Mouse (Mus musculus): ENCODE results near the gene Taf13. TPM values are rescaled to one million over a fixed set of nuclear protein-coding genes. Genes with fewer than 3 reads are reported as not detected.

The Taf13 gene
- total RNA-seq, 1 experiment = 17.3 TPM

DNA sequence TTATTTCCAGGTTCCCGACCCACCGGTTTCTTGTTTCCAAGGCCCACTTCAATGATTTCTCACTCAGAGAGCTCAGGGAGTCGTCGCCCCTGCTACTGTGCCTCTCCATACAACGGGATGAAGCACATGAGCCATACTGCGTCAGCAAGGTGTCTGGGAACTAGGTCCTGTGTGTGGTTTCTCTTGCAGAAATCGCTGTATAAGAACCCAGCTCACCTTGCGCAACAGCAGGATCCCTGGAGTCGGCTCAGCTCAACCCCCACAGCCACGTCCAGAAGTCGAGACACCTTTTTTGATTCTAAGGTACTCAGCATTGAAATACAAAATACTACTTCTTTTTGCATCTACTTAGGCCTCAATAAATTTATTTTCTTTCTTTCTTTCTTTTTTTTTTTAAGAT is 29.2 kb upstream of the Taf13 start:
- Histone ChIP-seq H3K9ac (ENCODE audit: insufficient read depth, low read depth, low read length, poor library complexity, severe bottlenecking) (no peak overlapping the region), H3K4me1 (ENCODE audit: control insufficient read depth in 2 of 2, insufficient read depth in 2 of 2, low read length in 2 of 2, poor library complexity in 1 of 2) (no peaks in the 10 kb centered on the region), H3K4me3 (ENCODE audit: insufficient read depth in 1 of 2, low read depth in 1 of 2, low read length in 2 of 2, poor library complexity in 1 of 2, severe bottlenecking in 1 of 2) (no peak overlapping the region), H3K27ac (ENCODE audit: insufficient read depth, low read depth, low read length, poor library complexity, severe bottlenecking) (no peak overlapping the region), H3K9me3 (ENCODE audit: control insufficient read depth, insufficient read depth, low read depth, low read length) (no peaks in the 10 kb centered on the region), H3K36me3 (ENCODE audit: control insufficient read depth, insufficient read depth, low read length, poor library complexity, severe bottlenecking) (no peaks in the 10 kb centered on the region)
- TF ChIP-seq CHD2 (IDR thresholded peaks at IDR 0.05; ENCODE audit: low read depth, low read length) (no peak), HCFC1 (IDR thresholded peaks at IDR 0.05; ENCODE audit: borderline replicate concordance, insufficient read depth, low read length) (no peak), ZC3H11A (IDR thresholded peaks at IDR 0.05; ENCODE audit: borderline replicate concordance, low read depth, low read length) (no peak), MAFK (IDR thresholded peaks at IDR 0.05; ENCODE audit: insufficient read depth, low read depth, low read length) (no peak), ZNF384 (IDR thresholded peaks at IDR 0.05; ENCODE audit: low read depth, low read length) (no peak)
- in situ Hi-C loops (cut with MboI; ENCODE audit: low sequenced_read_pairs in 2 of 2, unreplicated experiment in 2 of 2) = no loop called here
- DNase-seq (ENCODE audit: low read depth, low spot score) = no peak

- Histone ChIP-seq H3K27ac (ENCODE audit: insufficient read depth, low read depth, low read length, poor library complexity, severe bottlenecking) (peak overlapping the region; percentile 75), H3K36me3 (ENCODE audit: control insufficient read depth, insufficient read depth, low read length, poor library complexity, severe bottlenecking) (no peaks in the 10 kb centered on the region; the same call in 1 of the 2 replicates), H3K4me1 (ENCODE audit: control insufficient read depth in 2 of 2, insufficient read depth in 2 of 2, low read length in 2 of 2, poor library complexity in 1 of 2) (0 out of 4 replicates have a peak, but pooled peaks cover 0 to 3% of the 10 kb centered on the region in 2 experiments), H3K9me3 (ENCODE audit: control insufficient read depth, insufficient read depth, low read depth, low read length) (no peaks in the 10 kb centered on the region), H3K4me3 (ENCODE audit: insufficient read depth in 1 of 2, low read depth in 1 of 2, low read length in 2 of 2, poor library complexity in 1 of 2, severe bottlenecking in 1 of 2) (peak overlapping the region; percentile 74 to 91), H3K9ac (ENCODE audit: insufficient read depth, low read depth, low read length, poor library complexity, severe bottlenecking) (peak overlapping the region; percentile 92)
- in situ Hi-C loops (cut with MboI; ENCODE audit: low sequenced_read_pairs in 2 of 2, unreplicated experiment in 2 of 2) = no loop called here
- TF ChIP-seq ZC3H11A (IDR thresholded peaks at IDR 0.05; ENCODE audit: borderline replicate concordance, low read depth, low read length) = no peak
- peak; percentile 77 for TF ChIP-seq ZNF384 (IDR thresholded peaks at IDR 0.05; ENCODE audit: low read depth, low read length)
- DNase-seq (ENCODE audit: low read depth, low spot score) = peak; percentile 33
Measured at GRCm38 (mm10) chr3:108554111-108554561, 17.4 kb upstream of the Taf13 start.

DNA sequence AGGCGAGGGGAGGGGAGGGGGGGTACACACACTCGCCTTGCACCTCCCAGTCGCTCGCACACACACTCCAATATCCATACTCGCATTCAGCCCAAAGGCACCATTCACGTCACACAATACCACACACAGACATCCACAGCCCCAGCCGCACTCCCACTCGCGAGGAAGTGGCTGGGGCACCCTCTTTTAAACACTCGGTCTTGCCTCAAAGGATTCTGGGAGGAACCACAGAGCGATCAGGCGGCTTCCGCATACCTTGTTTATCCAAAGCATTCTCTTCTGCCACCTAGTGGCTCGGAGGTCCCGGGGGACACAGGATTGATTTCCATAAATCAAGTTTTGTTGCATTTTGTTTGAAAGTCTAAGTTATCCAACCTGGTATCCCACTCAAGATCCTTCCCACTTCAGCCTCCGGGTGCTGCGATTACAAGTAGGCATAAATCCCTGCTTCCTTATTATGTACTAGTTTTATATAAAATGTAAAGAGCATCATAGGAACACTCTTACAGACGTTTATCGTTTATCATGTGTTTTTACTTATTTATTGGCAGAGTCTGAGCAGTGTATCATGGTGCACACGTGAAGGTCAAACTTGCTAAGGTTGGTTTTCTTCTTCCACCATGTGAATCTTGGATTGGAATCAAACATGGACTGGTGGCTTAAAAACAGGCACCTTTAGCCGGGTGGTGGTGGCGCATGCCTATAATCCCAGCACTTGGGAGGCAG is 16.7 kb upstream of the Taf13 start:
- Histone ChIP-seq H3K27ac (ENCODE audit: insufficient read depth, low read depth, low read length, poor library complexity, severe bottlenecking) (peak overlapping the region; percentile 75), H3K4me3 (ENCODE audit: insufficient read depth in 1 of 2, low read depth in 1 of 2, low read length in 2 of 2, poor library complexity in 1 of 2, severe bottlenecking in 1 of 2) (peak overlapping the region; percentile 74 to 91), H3K9ac (ENCODE audit: insufficient read depth, low read depth, low read length, poor library complexity, severe bottlenecking) (peak overlapping the region; percentile 92), H3K4me1 (ENCODE audit: control insufficient read depth in 2 of 2, insufficient read depth in 2 of 2, low read length in 2 of 2, poor library complexity in 1 of 2) (0 out of 4 replicates have a peak, but pooled peaks cover 0 to 3% of the 10 kb centered on the region in 2 experiments), H3K9me3 (ENCODE audit: control insufficient read depth, insufficient read depth, low read depth, low read length) (no peaks in the 10 kb centered on the region), H3K36me3 (ENCODE audit: control insufficient read depth, insufficient read depth, low read length, poor library complexity, severe bottlenecking) (no peaks in the 10 kb centered on the region; the same call in 1 of the 2 replicates)
- peak; percentile 92 for DNase-seq (ENCODE audit: low read depth, low spot score)
- TF ChIP-seq ZNF384 (IDR thresholded peaks at IDR 0.05; ENCODE audit: low read depth, low read length) (no peak), ZC3H11A (IDR thresholded peaks at IDR 0.05; ENCODE audit: borderline replicate concordance, low read depth, low read length) (peak; percentile 45; the same call in 1 of the 2 replicates), MAFK (IDR thresholded peaks at IDR 0.05; ENCODE audit: insufficient read depth, low read depth, low read length) (no peak), CHD2 (IDR thresholded peaks at IDR 0.05; ENCODE audit: low read depth, low read length) (no peak), HCFC1 (IDR thresholded peaks at IDR 0.05; ENCODE audit: borderline replicate concordance, insufficient read depth, low read length) (peak; percentile 80)
- in situ Hi-C loops (cut with MboI; ENCODE audit: low sequenced_read_pairs in 2 of 2, unreplicated experiment in 2 of 2) = no loop called here

DNA sequence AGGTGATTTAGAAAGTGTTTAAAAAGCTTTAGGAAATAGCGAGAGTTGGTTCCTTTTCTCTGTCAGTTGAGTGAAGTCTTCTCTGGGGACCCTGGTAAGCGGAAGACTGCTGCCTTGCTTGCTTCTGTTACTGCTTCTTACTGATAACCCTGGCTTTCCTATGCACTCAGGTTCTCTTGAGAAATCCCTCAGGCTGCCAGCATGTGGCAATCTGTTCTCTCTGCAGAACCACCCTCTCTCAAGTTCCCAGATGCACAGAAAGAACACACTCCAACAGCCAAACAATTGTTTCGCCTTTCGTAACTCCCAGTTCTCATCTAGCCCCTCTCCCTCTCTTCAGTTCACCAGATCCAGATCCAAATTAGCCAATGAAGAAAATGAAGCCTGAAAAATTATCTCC is 13.6 kb upstream of the Taf13 start:
- Histone ChIP-seq H3K9ac (ENCODE audit: insufficient read depth, low read depth, low read length, poor library complexity, severe bottlenecking) (no peak overlapping the region), H3K9me3 (ENCODE audit: control insufficient read depth, insufficient read depth, low read depth, low read length) (no peaks in the 10 kb centered on the region), H3K4me3 (ENCODE audit: insufficient read depth in 1 of 2, low read depth in 1 of 2, low read length in 2 of 2, poor library complexity in 1 of 2, severe bottlenecking in 1 of 2) (no peak overlapping the region), H3K27ac (ENCODE audit: insufficient read depth, low read depth, low read length, poor library complexity, severe bottlenecking) (no peak overlapping the region), H3K36me3 (ENCODE audit: control insufficient read depth, insufficient read depth, low read length, poor library complexity, severe bottlenecking) (no peaks in the 10 kb centered on the region; the same call in 1 of the 2 replicates), H3K4me1 (ENCODE audit: control insufficient read depth in 2 of 2, insufficient read depth in 2 of 2, low read length in 2 of 2, poor library complexity in 1 of 2) (0 out of 4 replicates have a peak, but pooled peaks cover 0 to 3% of the 10 kb centered on the region in 2 experiments)
- no peak for DNase-seq (ENCODE audit: low read depth, low spot score)
- in situ Hi-C loops (cut with MboI; ENCODE audit: low sequenced_read_pairs in 2 of 2, unreplicated experiment in 2 of 2) = no loop called here
- TF ChIP-seq CHD2 (IDR thresholded peaks at IDR 0.05; ENCODE audit: low read depth, low read length) = no peak
- TF ChIP-seq HCFC1 (IDR thresholded peaks at IDR 0.05; ENCODE audit: borderline replicate concordance, insufficient read depth, low read length) = no peak
- no peak for TF ChIP-seq MAFK (IDR thresholded peaks at IDR 0.05; ENCODE audit: insufficient read depth, low read depth, low read length)
- no peak for TF ChIP-seq ZNF384 (IDR thresholded peaks at IDR 0.05; ENCODE audit: low read depth, low read length)
- no peak for TF ChIP-seq ZC3H11A (IDR thresholded peaks at IDR 0.05; ENCODE audit: borderline replicate concordance, low read depth, low read length)
